Mouse (Mus musculus): ENCODE data around the gene Scyl2.

- TF ChIP-seq CTCF (IDR thresholded peaks at IDR 0.05; ENCODE audit: low read depth, low read length) (no peak), TAL1 (conservative IDR thresholded peaks at IDR 0.05; ENCODE audit: low read depth, low read length) (no peak), POLR2AphosphoS5 (IDR thresholded peaks at IDR 0.05; ENCODE audit: insufficient replicate concordance, low read depth, low read length) (no peak)
These were observed 9.3 kb upstream of the Scyl2 start for GRCm38 (mm10) chr10:89695194-89695911.
